Mouse (Mus musculus): ENCODE measurements around the gene Fbln5.

Gene Fbln5

DNA sequence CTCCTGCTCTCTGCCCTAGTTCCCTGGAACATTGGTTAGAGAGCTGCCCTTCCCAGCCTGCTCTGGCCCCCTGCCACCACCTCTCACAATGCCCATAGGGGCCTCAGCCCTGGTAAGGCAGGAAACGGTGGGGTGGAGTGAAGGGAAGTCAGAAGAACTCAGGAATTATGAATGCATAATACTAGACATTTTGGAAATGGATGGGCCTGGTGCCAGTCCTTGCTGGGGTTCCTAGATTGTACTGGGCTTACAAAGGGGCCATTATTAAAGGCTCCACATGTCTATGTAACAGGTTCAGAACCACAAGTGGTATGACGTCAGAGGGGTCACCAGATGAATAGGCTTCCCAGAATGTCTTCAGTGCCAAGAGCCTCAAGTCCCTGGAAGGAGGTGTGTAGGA, 11.5 kb downstream of the Fbln5 start:
- DNase-seq (ENCODE audit: low spot score): no peak

DNA sequence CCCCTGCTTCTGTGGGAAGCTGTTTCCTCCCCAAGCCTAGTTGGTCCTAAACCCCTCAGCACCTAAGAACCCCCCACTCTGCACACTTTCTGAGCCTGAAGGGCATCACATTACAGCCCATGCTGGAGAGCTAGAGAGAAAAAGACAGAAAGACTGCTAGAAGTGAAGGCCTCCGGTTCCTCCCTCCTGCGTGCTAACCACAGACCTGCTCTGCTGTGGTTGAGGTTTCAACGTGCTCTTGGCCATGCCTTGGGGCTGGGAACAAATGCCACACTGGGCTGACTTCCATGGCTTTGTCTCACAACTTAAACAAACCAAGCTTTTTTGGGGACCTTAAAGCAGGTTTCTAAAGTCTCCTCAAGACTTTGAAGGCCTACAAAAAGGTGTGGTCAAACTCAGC, 16.4 kb downstream of the Fbln5 start:
- no peak for DNase-seq (ENCODE audit: low spot score)

DNA sequence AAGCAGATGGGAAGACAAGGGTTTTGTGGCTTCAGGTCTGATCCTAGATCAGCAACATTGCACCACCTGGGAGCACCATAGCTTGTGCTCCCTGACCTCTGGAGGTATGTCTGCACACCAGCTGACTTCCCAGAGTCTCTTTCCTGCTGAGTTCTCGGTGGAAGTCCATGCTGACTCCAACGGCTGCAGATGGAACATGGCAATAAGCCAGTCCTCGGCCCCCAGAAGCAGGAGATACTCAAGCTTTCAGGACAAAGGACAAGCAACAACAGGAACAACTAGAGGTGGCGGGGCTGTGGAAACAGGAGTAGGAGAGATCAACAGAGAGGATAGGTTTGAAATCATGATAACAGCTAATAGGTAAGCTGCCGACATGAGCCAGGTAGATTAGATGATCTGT, 17.1 kb downstream of the Fbln5 start:
- no peak for DNase-seq (ENCODE audit: low spot score)

DNA sequence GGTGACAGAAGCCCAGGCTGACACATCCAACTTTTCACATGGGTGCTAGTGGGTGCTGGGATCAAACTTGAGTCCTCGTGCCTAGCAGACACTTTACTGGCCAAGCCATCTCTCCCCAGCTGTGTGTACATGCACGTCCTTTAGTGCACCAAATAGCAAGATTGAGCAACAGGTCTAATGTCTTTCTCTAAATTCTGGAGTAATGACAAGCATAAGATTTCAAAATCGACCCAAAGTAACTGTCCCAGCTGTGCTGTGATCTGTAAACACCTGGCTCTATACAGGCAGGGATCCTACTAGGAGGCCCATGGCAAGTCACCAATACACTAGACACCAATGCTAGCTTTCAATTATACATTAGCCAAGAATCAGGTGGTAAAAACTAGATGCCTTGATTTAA, 17.8 kb downstream of the Fbln5 start:
- DNase-seq (ENCODE audit: low spot score): no peak

DNA sequence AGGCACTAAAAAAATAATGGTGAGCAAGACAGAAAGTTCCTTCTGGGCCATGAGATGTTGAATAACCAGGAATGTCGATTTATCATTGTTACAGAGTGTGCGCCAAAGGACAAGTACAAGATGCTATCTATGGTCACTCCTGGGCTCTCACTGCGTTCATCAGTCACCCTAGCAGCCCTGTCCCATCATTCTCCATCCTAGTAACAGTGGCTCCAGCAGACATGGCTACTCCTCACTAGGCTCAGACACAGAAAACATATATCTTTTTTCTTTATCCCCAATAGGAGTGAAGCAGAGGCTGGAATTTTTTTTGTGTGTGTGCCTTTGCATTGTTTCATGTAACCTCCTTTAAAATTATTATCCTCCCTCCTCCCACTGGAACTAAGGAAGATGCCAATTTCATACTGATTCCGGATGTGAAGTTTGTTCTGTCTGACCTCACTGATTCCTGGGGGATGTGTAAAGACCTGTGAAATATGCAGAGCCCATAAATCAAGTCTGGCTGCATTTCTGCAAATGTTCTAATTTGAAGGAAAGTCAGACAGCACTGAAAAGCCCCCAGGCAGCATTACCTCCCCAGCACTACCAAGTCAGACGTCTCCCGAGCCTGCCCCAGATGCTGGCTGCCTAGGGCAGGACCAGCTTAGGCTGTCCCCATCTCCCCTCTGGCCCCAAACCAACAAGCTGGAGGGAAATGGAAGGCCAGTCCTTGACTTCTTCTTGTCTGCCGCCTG, 20.5 kb downstream of the Fbln5 start:
- no peak for DNase-seq (ENCODE audit: low spot score)

DNA sequence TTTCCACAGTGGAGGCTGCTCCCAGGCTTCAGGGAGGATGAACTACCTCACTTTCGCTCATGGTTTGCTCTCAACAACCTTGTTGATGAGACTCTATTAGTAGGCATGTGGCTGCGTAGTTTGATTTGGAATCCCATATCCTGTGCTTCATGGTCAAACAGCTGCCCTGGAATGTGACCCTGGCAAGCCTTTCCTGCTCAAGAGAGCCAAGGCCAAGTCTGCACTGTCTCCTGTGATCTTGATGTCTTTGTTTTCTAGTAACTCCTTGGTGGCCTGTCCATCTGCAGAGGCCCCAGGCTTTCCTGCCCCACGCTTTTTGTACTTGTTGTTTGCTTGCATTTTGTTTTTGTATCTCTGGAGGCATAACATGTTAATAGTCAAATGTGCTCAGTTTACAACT, 24.4 kb downstream of the Fbln5 start:
- no peak for DNase-seq (ENCODE audit: low spot score)

DNA sequence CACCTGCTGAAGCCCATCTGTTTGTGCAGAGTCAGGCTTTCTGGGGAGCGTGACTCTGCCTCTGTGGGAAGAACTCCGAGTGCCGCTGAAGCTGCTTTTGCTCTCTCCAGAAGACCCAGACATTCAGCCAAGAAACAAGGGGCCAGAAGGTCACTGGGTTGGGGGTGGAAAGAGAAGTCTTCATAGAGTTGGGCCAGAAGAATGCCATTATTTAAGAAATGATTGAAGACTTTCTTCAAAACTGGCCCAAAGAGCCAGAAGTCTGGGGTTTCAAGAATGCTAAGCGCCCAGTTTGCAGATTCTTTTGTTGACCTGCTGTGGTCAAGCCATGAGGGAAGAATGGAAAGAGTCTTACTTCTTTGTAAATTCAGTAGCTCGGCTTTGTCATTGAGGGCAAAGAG, 25.6 kb downstream of the Fbln5 start:
- DNase-seq (ENCODE audit: low spot score): no peak

DNA sequence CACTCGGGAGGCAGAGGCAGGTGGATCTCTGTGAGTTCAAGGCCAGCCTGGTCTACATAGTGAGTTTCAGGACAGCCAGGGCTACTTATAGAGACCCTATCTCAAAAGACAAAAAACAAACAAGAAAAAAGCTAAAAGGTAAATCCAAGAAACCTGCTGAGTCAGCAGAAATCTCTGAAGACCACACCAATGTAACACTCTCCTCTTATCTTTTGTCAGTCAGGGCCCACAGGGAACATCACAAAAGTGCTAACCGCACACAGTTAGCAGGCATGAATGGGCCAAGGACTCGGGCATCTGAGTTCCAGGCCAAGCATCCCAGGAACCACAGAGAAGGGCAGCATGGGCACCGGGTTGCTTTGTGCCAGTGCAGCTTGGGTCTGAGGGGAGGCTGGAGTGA, 26.2 kb downstream of the Fbln5 start:
- no peak for DNase-seq (ENCODE audit: low spot score)

DNA sequence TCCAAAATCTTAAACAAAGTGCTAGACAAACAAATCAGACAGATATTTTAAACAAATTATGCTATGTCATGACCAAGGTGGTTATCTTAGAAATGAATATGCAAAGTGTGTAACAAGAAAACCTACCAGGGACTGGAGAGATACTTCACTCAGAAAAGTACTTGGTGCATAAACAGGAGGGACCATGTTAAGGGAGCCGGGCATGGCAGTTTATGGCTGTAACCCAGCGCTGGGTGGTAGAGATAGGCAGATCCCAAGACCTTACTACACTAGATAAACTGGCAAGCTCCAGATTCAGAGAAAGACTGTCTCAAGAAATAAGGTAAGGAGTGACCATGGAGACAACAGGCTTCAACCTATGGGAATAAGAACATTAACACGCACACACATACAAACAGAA, 29.1 kb downstream of the Fbln5 start:
- no peak for DNase-seq (ENCODE audit: low spot score)

DNA sequence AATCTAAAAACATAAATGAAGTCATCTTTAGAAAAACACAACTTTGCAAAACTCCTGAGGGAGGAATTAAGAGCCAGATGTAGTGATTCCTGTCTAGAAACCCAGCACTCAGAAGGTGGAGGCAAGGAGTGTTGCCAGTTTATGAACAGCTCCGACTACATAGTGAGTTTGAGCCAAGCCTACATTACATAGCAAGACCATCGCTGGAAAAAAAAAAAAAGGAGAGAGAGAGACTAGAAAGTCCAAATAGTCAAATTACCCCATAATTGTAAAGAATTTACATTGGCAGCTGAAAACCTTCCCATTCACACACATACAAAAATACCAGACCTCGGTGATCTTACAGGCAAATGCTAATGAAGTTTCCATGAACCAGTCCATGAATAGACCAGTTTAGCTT, 29.6 kb downstream of the Fbln5 start:
- no peak for DNase-seq (ENCODE audit: low spot score)

DNA sequence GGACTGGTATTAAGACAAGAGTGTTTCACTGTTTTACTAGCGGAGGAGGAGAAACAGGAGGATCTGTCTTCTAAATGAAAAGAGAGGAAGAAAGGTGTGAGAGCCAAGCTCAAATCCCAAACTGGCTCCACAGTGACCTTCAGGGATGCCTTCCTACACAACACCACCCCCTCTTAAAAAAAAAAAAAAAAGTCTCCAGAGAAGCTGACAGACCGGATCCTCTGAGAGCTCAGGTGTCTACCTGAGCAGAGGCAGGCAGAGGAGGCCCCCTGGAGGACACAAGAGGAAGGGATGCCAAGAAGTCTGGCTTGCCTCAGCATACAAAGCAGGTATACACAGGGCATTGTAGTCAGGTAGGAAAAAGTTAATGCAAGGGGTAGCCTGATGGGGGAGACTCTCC, 36.1 kb downstream of the Fbln5 start:
- no peak for DNase-seq (ENCODE audit: low spot score)

DNA sequence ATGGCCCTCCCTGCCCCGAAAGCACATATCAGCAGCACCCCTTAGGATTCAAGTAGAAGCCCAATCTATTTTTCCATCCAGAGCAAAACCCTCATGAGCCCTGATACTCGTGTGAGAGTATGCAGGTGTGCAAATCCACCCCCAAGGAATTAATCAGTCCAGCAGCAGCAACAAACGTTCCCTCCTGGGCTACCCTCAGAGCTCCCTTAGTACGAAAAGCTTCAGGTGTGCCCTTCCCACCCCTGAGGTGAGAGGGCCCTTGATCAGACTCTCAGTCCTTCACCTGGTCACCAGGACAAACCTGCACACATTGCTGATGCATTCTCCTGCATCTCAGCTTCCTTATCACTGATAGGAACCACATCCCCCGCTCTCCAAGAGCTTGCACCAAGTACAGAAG, 37.9 kb downstream of the Fbln5 start:
- no peak for DNase-seq (ENCODE audit: low spot score)

DNA sequence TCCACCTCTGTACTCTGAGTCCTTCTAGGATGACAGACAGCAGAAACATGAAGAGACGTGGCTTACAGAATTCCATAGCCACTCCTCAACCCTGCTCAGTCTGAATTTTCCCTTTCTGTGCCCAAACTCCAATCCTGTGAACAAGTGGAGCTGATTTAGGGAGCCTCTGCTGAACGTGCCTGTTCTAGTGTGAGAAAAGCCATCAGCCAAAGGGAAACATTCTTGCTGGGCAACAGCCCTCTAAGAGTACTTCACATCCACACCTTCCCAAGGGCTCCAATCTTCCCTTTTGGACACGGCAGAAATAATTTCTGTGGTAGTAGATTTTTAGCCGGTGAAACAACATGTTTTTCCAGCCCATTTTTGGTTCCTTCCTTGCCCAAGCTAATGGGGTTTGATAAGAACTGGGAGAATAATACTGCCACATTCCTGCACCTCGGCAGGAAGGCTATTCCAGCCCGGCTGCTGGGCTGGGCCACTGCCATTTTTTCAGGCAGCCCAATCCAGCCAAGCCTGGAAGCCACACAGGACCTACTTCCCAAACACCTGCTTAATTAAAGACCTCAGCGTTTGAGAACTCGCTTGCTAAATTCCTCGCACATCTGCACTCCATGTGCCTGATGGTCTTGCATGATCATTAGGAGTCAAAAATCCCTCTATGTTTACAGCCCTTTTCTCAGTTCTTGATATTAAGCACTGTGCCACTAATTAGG, 41.1 kb downstream of the Fbln5 start:
- DNase-seq (ENCODE audit: low spot score): no peak

DNA sequence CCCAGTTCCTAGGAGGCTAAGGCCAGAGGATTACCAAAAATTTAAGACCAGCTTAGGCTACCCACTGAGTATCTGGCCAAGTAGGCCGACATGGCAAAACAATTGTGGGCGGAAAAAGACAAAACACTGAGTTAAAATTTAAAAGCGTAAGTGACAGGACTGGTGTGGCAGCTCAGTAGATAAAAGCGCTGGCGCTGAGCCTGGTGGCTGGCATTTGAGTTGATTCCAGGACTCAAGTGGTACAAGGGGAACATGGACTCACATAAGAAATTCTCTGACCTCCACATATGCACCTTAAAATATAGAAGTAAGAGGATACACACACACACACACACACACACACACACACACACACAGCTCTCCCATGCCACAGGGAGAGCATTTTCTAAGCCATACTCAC, 42.5 kb downstream of the Fbln5 start:
- DNase-seq (ENCODE audit: low spot score): no peak

DNA sequence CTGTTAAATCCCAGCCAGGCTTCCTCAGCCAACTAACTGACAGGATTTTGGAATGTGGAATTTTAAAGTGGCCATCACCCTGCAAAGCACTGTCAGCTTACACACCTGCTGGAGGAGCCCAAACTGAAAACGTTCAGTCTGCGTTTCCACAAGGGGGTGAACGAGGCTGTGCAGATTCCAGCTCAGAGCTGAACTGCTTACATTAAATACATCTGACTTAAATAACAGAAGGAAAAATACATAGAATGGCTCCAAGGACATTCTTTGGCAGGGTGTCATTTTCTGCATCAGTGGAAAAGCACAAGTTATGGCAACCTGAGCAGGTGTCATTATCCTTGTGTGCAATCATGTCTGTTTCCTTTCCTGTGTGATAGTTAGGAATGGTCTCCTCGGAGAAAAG, 44.7 kb downstream of the Fbln5 start:
- DNase-seq (ENCODE audit: low spot score): no peak

DNA sequence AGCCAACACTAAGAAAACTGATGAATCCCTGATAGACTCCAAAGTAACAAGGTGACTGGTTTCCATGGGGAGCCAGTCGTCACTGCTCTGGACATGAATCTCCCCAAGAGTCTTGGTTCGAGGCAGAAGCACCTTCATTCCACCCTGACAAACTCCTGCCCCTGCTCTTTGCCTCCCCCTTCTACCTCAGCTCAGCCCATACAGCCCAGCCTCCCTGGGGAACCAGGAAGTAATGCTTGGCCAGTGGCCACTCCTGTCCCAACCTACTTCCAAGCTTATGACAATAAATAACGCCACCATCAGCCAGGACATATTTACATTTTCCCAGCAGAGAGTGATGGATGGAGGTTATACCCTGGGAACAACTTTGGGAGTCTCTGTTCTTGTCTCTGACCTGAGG, 45.9 kb downstream of the Fbln5 start:
- no peak for DNase-seq (ENCODE audit: low spot score)

DNA sequence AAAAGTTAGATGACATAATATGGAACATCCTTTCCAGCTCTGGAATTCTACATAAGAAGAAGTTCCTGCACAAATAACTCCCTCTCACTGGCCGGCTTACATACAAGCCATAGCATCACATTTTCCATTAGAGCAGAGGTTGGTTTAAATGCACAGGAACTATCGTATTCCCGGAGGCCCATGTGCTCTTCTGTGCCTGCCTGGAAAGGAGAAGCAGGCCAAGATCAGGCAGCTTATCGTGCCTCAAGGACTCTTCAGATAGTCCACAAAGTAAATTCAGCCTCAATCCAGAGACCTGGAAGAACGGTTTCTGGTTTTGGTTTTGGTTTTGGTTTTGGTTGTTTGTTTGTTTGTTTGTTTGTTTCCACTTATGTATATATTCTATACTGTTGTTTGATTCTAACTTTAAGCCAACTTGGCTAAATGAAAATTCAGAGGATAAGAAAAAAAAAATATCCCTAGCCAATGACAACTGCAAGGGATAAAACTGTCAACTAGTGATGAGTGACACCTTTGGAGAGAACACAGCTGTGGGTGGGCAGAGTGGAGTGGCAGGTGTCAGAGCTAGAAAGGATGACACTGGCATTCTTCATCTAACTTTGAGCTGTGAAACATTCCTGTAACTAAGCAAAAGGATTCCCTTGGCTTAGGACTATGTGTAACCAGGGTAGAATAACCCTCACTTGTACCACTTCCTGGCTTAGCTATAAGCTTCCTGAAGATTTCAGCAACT, 48.4 kb downstream of the Fbln5 start:
- no peak for DNase-seq (ENCODE audit: low spot score)

DNA sequence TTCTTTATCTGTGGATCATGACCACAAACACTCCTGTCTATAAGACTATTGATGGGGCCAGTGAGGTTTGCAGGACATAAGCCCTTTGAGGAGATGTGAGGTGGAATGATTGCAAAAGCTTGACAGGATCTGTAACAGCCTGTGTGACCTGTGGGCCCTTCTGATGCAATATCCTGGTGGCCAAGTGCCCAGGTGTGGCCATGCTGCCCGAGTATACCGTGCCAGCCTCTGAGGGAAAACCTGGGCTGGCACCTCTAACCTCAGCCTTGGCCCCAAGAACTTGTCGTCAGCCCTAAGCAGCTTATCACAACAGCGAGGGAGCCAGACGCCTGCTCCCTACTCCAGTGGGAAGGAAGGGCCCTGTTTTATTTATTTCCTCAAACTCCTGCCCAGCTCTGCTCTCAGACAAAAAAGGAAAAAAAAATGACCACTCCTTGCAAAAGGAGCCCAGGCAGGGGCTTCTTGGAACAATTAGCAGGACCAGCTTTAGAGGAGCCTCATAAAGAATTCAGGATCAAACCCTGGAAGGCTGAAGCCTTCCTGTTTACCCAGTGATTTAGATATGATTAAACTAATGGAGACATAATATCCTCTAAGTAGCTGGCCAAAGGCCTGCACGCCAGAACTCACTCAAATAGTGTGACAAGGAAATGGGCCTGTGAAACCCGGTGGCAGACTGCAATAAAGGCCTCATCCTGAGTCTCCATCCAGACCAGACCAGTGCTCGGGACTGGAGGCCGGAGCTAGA, 51.4 kb downstream of the Fbln5 start:
- no peak for DNase-seq (ENCODE audit: low spot score)

DNA sequence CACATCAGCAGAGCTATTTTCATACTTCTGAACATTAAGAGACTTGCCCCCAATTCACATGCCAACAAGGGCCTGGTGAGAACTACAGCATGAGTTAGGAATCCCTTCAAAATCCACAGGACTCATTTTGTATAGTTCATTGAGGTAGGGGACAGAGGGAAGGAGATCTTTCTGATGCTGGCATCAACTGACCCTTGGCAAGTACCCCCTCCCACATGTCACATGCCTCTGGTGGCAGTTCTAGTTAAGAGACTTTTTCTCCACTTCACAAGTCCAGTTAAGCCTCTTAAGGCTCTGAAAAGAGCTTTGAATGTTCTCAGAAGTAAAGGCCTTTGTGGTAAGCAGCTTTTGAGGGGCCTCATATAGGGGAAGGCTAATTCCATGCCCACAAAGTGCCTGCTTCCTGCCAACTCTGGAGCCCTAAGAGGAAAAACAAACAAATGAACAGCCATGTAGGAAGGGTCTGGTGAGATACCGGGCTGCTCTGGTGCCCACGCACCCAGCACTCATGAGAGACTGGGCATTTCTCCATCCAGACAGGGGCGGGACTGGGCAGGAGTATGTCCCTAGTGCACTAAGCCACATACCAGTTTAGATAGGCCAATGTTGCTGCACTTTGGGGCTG, 52.5 kb downstream of the Fbln5 start:
- DNase-seq (ENCODE audit: low spot score): no peak

DNA sequence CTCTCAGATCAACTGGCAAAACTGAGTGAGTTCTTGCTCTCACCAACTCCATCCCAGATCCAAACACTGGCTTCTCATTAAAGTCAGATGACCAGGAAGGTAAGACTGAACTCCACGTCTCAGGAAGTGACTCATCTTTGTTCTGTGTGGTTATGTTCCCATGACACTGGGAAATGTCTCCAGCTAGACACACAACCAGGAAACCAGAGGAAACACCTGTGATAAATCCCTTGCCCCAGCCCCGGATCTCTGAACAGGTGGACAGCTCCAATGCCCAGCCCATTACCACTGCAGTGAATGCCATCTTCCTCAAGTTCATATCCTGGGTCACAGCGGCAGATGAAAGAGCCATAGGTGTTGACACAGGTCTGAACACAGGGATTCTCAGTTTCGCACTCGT, 54.0 kb downstream of the Fbln5 start:
- DNase-seq (ENCODE audit: low spot score): no peak

DNA sequence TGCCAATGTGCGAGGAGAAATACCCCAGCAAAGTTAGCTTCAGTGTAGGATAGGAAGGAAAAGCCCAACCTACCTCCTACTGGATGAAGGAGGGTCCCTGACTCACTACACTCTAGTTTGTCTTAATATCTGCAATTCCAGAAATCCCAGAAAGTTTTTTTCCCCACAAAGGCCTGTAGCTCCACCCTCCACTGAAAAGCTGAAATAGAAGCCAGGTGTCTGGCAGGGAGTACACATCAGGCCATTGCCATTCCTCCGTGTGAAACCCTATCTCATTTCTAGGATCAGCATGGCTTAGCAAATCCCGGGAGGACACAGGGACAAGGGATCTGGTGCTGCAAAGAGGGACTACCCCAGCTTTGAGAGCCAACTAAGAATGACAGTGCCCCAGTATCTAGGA, 55.8 kb downstream of the Fbln5 start:
- DNase-seq (ENCODE audit: low spot score): no peak

DNA sequence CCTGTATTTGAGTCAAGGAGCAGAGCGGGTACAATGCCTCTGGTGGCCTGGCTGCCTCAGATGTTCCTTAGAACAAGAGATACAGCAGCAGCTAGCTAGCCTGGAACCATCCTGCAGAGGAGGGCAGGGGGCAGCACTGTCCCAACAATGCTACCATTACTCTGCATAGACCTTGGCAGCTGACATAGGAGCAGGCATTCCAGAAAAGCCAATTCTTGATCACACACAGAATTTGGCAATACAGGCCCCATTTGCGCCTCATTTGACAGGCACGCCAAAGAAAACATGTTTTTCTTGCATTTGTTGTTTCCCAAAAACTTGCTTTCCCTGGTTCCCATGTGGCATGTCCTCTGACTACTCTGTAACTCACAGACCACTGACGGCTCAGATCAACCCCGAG, 56.8 kb downstream of the Fbln5 start:
- no peak for DNase-seq (ENCODE audit: low spot score)
